Mouse (Mus musculus) MEL (cell line): ENCODE measurements around the gene Nras. TPM values are rescaled to one million over a fixed set of nuclear protein-coding genes. Genes with fewer than 3 reads are reported as not detected.

Experiments used
- DNase-seq: peaks from one replicate; pipeline ENCODE4 v3.0.0; 2011; ENCODE audit warnings: low read depth, low spot score
- H3K27ac ChIP-seq: 2 replicates; pipeline ENCODE4 v1.5.1; 2012; ENCODE audit warnings: low read depth, mild to moderate bottlenecking, control low read depth, low read length, moderate library complexity; ENCODE audit not compliant: control insufficient read depth
- H3K27me3 ChIP-seq, 2 experiments: fragments of 150-350 bp in 1 of 2; sonication (generic) in 1 of 2; 2 replicates each; pipeline ENCODE4 v1.6.1; 2012; ENCODE audit warnings: low read length in 2 of 2, mild to moderate bottlenecking in 2 of 2, improper control_type of control experiment in 1 of 2, moderate library complexity in 1 of 2; ENCODE audit not compliant: insufficient read depth in 2 of 2, control insufficient read depth in 1 of 2
- H3K36me3 ChIP-seq, 2 experiments: 2 replicates each; pipeline ENCODE4 v1.6.1; 2012 to 2014; ENCODE audit warnings: low read length in 2 of 2, improper control_type of control experiment in 1 of 2, inconsistent platforms in 1 of 2, mild to moderate bottlenecking in 1 of 2; ENCODE audit not compliant: insufficient read depth in 2 of 2, control insufficient read depth in 1 of 2
- H3K4me1 ChIP-seq, 2 experiments: fragments of 150-350 bp in 1 of 2; sonication (generic) in 1 of 2; 2 replicates each; pipeline ENCODE4 v1.6.1; 2012; ENCODE audit warnings: low read length in 2 of 2, improper control_type of control experiment in 1 of 2, mild to moderate bottlenecking in 1 of 2; ENCODE audit not compliant: insufficient read depth in 2 of 2, control insufficient read depth in 1 of 2
- H3K4me3 ChIP-seq, 2 experiments: fragments of 150-350 bp in 1 of 2; sonication (generic) in 1 of 2; 2 replicates each; pipeline ENCODE4 v1.5.1; 2012; ENCODE audit warnings: low read depth in 2 of 2, low read length in 2 of 2, mild to moderate bottlenecking in 2 of 2, moderate library complexity in 2 of 2, control low read depth in 1 of 2, improper control_type of control experiment in 1 of 2; ENCODE audit not compliant: control insufficient read depth in 1 of 2, insufficient read depth in 1 of 2
- H3K79me2 ChIP-seq: 2 replicates; pipeline ENCODE4 v1.6.1; 2012; ENCODE audit warnings: mild to moderate bottlenecking, low read length, moderate library complexity; ENCODE audit not compliant: control insufficient read depth, poor library complexity, insufficient read depth
- H3K9ac ChIP-seq: 2 replicates; pipeline ENCODE4 v1.6.1; 2012; ENCODE audit warnings: low read depth, mild to moderate bottlenecking, control low read depth, low read length, moderate library complexity; ENCODE audit not compliant: control insufficient read depth, poor library complexity, severe bottlenecking
- H3K9me3 ChIP-seq: fragments of 150-350 bp; sonication (generic); replicated peaks from 2 replicates; pipeline ENCODE4 v1.6.1; 2012; ENCODE audit warnings: mild to moderate bottlenecking, low read length, improper control_type of control experiment, moderate library complexity; ENCODE audit not compliant: insufficient read depth
- BHLHE40 ChIP-seq: IDR thresholded peaks from 2 replicates; pipeline ENCODE4 v1.6.1; 2012; ENCODE audit warnings: low read depth, mild to moderate bottlenecking, inconsistent platforms, low read length, improper control_type of control experiment, borderline replicate concordance
- CHD1 ChIP-seq: IDR thresholded peaks from 2 replicates; pipeline ENCODE4 v1.6.1; 2012; ENCODE audit warnings: low read depth, mild to moderate bottlenecking, inconsistent platforms, low read length, improper control_type of control experiment
- CHD2 ChIP-seq: IDR thresholded peaks from 2 replicates; pipeline ENCODE4 v1.6.1; 2011; ENCODE audit warnings: low read length, improper control_type of control experiment
- CTCF ChIP-seq, 3 experiments: IDR thresholded peaks in 2 of 3; conservative IDR thresholded peaks in 1 of 3; 2 replicates each; pipeline ENCODE4 v1.5.1; 2011 to 2012; ENCODE audit warnings: low read length in 3 of 3, low read depth in 2 of 3, mild to moderate bottlenecking in 2 of 3, improper control_type of control experiment in 1 of 3, inconsistent platforms in 1 of 3, mixed read lengths in 1 of 3, moderate library complexity in 1 of 3; ENCODE audit not compliant: control insufficient read depth in 1 of 3, insufficient read depth in 1 of 3, poor library complexity in 1 of 3, severe bottlenecking in 1 of 3
- E2F4 ChIP-seq: IDR thresholded peaks from 2 replicates; pipeline ENCODE4 v1.6.1; 2011; ENCODE audit warnings: low read depth, low read length, improper control_type of control experiment, borderline replicate concordance
- ELF1 ChIP-seq: IDR thresholded peaks from 2 replicates; pipeline ENCODE4 v1.6.1; 2014; ENCODE audit warnings: low read depth, mild to moderate bottlenecking, inconsistent platforms, low read length, improper control_type of control experiment, moderate library complexity
- EP300 ChIP-seq, 2 experiments: IDR thresholded peaks; 2 replicates each; pipeline ENCODE4 v1.6.1; 2011; ENCODE audit warnings: improper control_type of control experiment in 2 of 2, low read length in 2 of 2, low read depth in 1 of 2, mild to moderate bottlenecking in 1 of 2
- ETS1 ChIP-seq: IDR thresholded peaks from 2 replicates; pipeline ENCODE4 v1.6.1; 2012; ENCODE audit warnings: low read depth, mild to moderate bottlenecking, inconsistent platforms, low read length, improper control_type of control experiment, moderate library complexity
- GABPA ChIP-seq: IDR thresholded peaks from 2 replicates; pipeline ENCODE4 v1.6.1; 2012; ENCODE audit warnings: low read depth, mild to moderate bottlenecking, inconsistent platforms, low read length, improper control_type of control experiment, moderate library complexity
- GATA1 ChIP-seq: IDR thresholded peaks from 2 replicates; pipeline ENCODE4 v1.6.1; 2011; ENCODE audit warnings: low read depth, low read length, improper control_type of control experiment
- HCFC1 ChIP-seq: IDR thresholded peaks from 2 replicates; pipeline ENCODE4 v1.6.1; 2012; ENCODE audit warnings: low read depth, mild to moderate bottlenecking, inconsistent platforms, low read length, improper control_type of control experiment, moderate library complexity
- JUND ChIP-seq: IDR thresholded peaks from 2 replicates; pipeline ENCODE4 v1.6.1; 2011; ENCODE audit warnings: low read depth, mild to moderate bottlenecking, improper control_type of control experiment, low read length
- KAT2A ChIP-seq: conservative IDR thresholded peaks from 2 replicates; pipeline ENCODE4 v1.6.1; 2012; ENCODE audit warnings: low read depth, low read length, improper control_type of control experiment, inconsistent platforms
- MAFK ChIP-seq: IDR thresholded peaks from 2 replicates; pipeline ENCODE4 v1.6.1; 2011; ENCODE audit warnings: low read depth, mild to moderate bottlenecking, low read length, improper control_type of control experiment, borderline replicate concordance
- MAX ChIP-seq: IDR thresholded peaks from 2 replicates; pipeline ENCODE4 v1.6.1; 2011; ENCODE audit warnings: low read length, improper control_type of control experiment
- MAZ ChIP-seq: IDR thresholded peaks from 2 replicates; pipeline ENCODE4 v1.6.1; 2012; ENCODE audit warnings: low read depth, mild to moderate bottlenecking, inconsistent platforms, low read length, improper control_type of control experiment
- MEF2A ChIP-seq: IDR thresholded peaks from 2 replicates; pipeline ENCODE4 v1.6.1; 2014; ENCODE audit warnings: low read depth, mild to moderate bottlenecking, inconsistent platforms, low read length, improper control_type of control experiment; ENCODE audit not compliant: poor library complexity, insufficient replicate concordance, severe bottlenecking; ENCODE audit errors: extremely low read depth
- MXI1 ChIP-seq: IDR thresholded peaks from 2 replicates; pipeline ENCODE4 v1.6.1; 2011; ENCODE audit warnings: mild to moderate bottlenecking, low read depth, low read length, improper control_type of control experiment
- MYB ChIP-seq: IDR thresholded peaks from 2 replicates; pipeline ENCODE4 v1.6.1; 2011; ENCODE audit warnings: mild to moderate bottlenecking, low read depth, low read length, improper control_type of control experiment
- MYC ChIP-seq: IDR thresholded peaks from 2 replicates; pipeline ENCODE4 v1.6.1; 2011; ENCODE audit warnings: low read depth, mild to moderate bottlenecking, low read length, improper control_type of control experiment, moderate library complexity
- NELFE ChIP-seq: IDR thresholded peaks from 2 replicates; pipeline ENCODE4 v1.6.1; 2011; ENCODE audit warnings: low read depth, low read length, improper control_type of control experiment
- NRF1 ChIP-seq: IDR thresholded peaks from 2 replicates; pipeline ENCODE4 v1.6.1; 2014; ENCODE audit warnings: low read depth, mild to moderate bottlenecking, inconsistent platforms, low read length, improper control_type of control experiment, moderate library complexity; ENCODE audit not compliant: poor library complexity, insufficient read depth, severe bottlenecking
- POLR2A ChIP-seq, 2 experiments: IDR thresholded peaks; 2 replicates each; pipeline ENCODE4 v1.6.1; 2011 to 2012; ENCODE audit warnings: low read length in 2 of 2, mild to moderate bottlenecking in 2 of 2, control low read depth in 1 of 2, improper control_type of control experiment in 1 of 2, low read depth in 1 of 2, moderate library complexity in 1 of 2; ENCODE audit not compliant: control insufficient read depth in 1 of 2, insufficient read depth in 1 of 2, poor library complexity in 1 of 2
- POLR2AphosphoS2 ChIP-seq: IDR thresholded peaks from 2 replicates; pipeline ENCODE4 v1.6.1; 2011; ENCODE audit warnings: low read length, improper control_type of control experiment
- SIN3A ChIP-seq: IDR thresholded peaks from 2 replicates; pipeline ENCODE4 v1.6.1; 2012; ENCODE audit warnings: low read length, improper control_type of control experiment, inconsistent platforms
- SMC3 ChIP-seq: IDR thresholded peaks from 2 replicates; pipeline ENCODE4 v1.6.1; 2011; ENCODE audit warnings: low read depth, low read length, improper control_type of control experiment
- TAL1 ChIP-seq: IDR thresholded peaks from 2 replicates; pipeline ENCODE4 v1.6.1; 2012; ENCODE audit warnings: mild to moderate bottlenecking, inconsistent platforms, low read length, moderate library complexity, mixed read lengths
- TBP ChIP-seq: IDR thresholded peaks from 2 replicates; pipeline ENCODE4 v1.8.0; 2011; ENCODE audit warnings: low read depth, low read length, improper control_type of control experiment
- TCF12 ChIP-seq: IDR thresholded peaks from 2 replicates; pipeline ENCODE4 v1.6.1; 2014; ENCODE audit warnings: low read depth, mild to moderate bottlenecking, inconsistent platforms, low read length, improper control_type of control experiment, moderate library complexity
- USF1 ChIP-seq: IDR thresholded peaks from 2 replicates; pipeline ENCODE4 v1.6.1; 2014; ENCODE audit warnings: low read depth, mild to moderate bottlenecking, inconsistent platforms, low read length, improper control_type of control experiment, moderate library complexity
- USF2 ChIP-seq, 2 experiments: IDR thresholded peaks; 2 replicates each; pipeline ENCODE4 v1.6.1; 2011 to 2012; ENCODE audit warnings: improper control_type of control experiment in 2 of 2, low read length in 2 of 2, borderline replicate concordance in 1 of 2, inconsistent platforms in 1 of 2, low read depth in 1 of 2, mild to moderate bottlenecking in 1 of 2; ENCODE audit not compliant: insufficient read depth in 1 of 2
- ZC3H11A ChIP-seq: IDR thresholded peaks from 2 replicates; pipeline ENCODE4 v1.6.1; 2012; ENCODE audit warnings: low read depth, mild to moderate bottlenecking, inconsistent platforms, low read length, improper control_type of control experiment
- ZKSCAN1 ChIP-seq: IDR thresholded peaks from 2 replicates; pipeline ENCODE4 v1.6.1; 2012; ENCODE audit warnings: low read depth, mild to moderate bottlenecking, inconsistent platforms, low read length, improper control_type of control experiment, moderate library complexity
- ZNF384 ChIP-seq: IDR thresholded peaks from 2 replicates; pipeline ENCODE4 v1.6.1; 2012; ENCODE audit warnings: low read depth, mild to moderate bottlenecking, inconsistent platforms, low read length, improper control_type of control experiment
- polyA plus RNA-seq, 2 experiments: library from polyadenylated mRNA; stranded (reverse) in 1 of 2; unstranded in 1 of 2; fragments of >175 nt in 1 of 2; fragments of >200 nt in 1 of 2; gene quantifications; 2 replicates each; pipeline versions ENCODE4 v1.2.1 to v1.2.4; 2012; ENCODE audit warnings: low replicate concordance in 2 of 2, low read depth in 1 of 2; ENCODE audit not compliant: insufficient read length in 2 of 2, insufficient read depth in 1 of 2, missing spikeins in 1 of 2
- total RNA-seq: library from RNA; depleted of rRNA; stranded (reverse); fragments of 300-350 nt; gene quantifications from 2 replicates; pipeline ENCODE4 v1.2.3, GENCODE M21; 2012

Gene Nras
- total and polyA plus RNA-seq, 3 experiments = 92.0 to 193 (median 95.3) TPM

DNA sequence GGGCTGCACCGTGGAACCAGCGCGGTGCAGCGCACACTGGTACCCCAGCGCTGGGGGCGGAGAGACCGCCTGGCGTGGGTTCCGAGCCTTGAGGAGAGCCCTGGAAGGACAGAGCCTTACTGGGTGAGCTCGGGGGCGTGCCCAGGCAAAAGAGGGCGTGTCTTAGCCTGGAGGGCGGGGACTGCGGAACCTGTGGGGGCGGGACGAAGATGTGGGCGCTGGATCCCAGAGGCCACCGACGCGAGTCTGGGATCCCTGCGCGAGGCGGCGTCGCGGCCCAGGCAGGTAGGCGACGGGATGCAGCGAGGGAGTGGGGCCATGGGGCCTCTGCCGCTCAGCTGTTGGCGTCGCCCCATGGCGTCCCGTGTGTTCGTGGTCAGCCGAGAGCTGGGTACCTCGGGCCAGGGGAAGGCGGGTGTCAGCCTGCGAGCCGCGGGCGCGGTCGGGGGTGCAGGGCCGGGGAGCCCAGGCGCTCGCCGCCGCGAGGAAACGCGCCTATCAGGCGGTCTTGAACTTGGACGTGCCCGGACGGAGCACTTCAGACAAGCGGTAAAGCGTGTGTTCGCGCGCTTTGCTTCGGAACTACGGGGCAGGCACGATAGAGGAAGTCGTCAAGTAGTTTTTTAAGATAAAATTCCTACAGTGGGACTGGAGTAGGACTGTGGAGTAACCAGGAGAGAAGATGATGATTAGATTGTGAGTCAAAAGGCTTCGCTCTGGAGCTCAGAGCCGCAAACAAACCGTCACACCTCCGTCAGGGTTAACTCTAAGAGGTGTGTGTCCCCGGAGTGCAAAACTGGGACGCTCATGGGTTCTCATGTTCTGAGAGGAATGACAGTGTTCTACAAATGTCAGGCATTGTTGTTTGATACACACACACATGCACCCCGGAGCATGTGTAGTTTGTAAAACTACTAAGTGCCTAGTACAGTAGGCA, 44.6 kb downstream of the Nras start, which contains the start of gene Dennd2c:
TSS of gene Dennd2c (plus strand) at position 151 of the 937 bp plus-strand sequence.
- Histone ChIP-seq H3K36me3 (peaks cover 0 to 9% of the 10 kb centered on the region in 2 experiments; a peak in 2 of 4 replicates), H3K4me3 (peak within 1 kb of the TSS; percentile 72 to 73), H3K79me2 (no peaks in the 10 kb centered on the region; the same call in 1 of the 2 replicates), H3K27me3 (no peaks in the 10 kb centered on the region), H3K9me3 (no peaks in the 10 kb centered on the region), H3K4me1 (no peaks in the 10 kb centered on the region), H3K9ac (peak within 1 kb of the TSS; percentile 72), H3K27ac (peak within 1 kb of the TSS; percentile 57)
- DNase-seq = peak; percentile 93
- TF ChIP-seq GATA1 (peak; percentile 48; the same call in 1 of the 2 replicates), GABPA (no peak), NRF1 (0 out of 2 replicates have a peak, but pooled peaks have one; percentile 21), SIN3A (peak; percentile 49), ELF1 (no peak), TBP (peak; percentile 43; the same call in 1 of the 2 replicates), CHD1 (no peak), MAFK (no peak), POLR2AphosphoS2 (no peak), KAT2A (no peak), MYB (no peak), E2F4 (peak; percentile 81; the same call in 1 of the 2 replicates), JUND (no peak), POLR2A (IDR thresholded peaks at IDR 0.05; ENCODE audit: control insufficient read depth in 1 of 2, insufficient read depth in 1 of 2, low read depth in 1 of 2, low read length in 2 of 2, poor library complexity in 1 of 2) (peak; percentile 70 to 77), MAX (peak; percentile 35), USF2 (IDR thresholded peaks at IDR 0.05; ENCODE audit: borderline replicate concordance in 1 of 2, insufficient read depth in 1 of 2, low read depth in 1 of 2, low read length in 2 of 2) (no peak), MXI1 (peak; percentile 52), TCF12 (no peak), SMC3 (no peak), ZC3H11A (no peak), CTCF (IDR thresholded peaks at IDR 0.05 in 2 of 3, conservative IDR thresholded peaks at IDR 0.05 in 1 of 3; ENCODE audit: control insufficient read depth in 1 of 3, insufficient read depth in 1 of 3, low read depth in 2 of 3, low read length in 3 of 3, poor library complexity in 1 of 3, severe bottlenecking in 1 of 3) (no peak), NELFE (peak; percentile 51; the same call in 1 of the 2 replicates), EP300 (IDR thresholded peaks at IDR 0.05; ENCODE audit: low read depth in 1 of 2, low read length in 2 of 2) (peak in 1 of 2 experiments; percentile 3; a peak in 1 of 4 replicates), CHD2 (no peak), USF1 (no peak), MYC (peak; percentile 42; the same call in 1 of the 2 replicates), ETS1 (peak; percentile 21; the same call in 1 of the 2 replicates), BHLHE40 (no peak), TAL1 (no peak), MEF2A (no peak), ZNF384 (no peak), HCFC1 (peak; percentile 29; the same call in 1 of the 2 replicates), ZKSCAN1 (no peak), MAZ (no peak; the same call in 1 of the 2 replicates)
